Mouse (Mus musculus) heart, adult 2 months (tissue): ENCODE results near the gene Fbxl21. TPM values are rescaled to one million over a fixed set of nuclear protein-coding genes. Genes with fewer than 3 reads are reported as not detected.
A peak's percentile ranks its signal among the peaks of the same experiment; 100 is the strongest.

ENCODE experiments used
- DNase-seq, 2 experiments: peaks; one replicate each; pipeline ENCODE4 v3.0.0; 2021
- H3K27ac ChIP-seq: fragments of 200-600 bp; 2 replicates; pipeline ENCODE4 v1.8.1; 2022
- H3K27me3 ChIP-seq: fragments of 200-500 bp; 2 replicates; pipeline ENCODE4 v1.6.1; 2012; ENCODE audit warnings: mild to moderate bottlenecking, low read length, inconsistent platforms, mixed read lengths; ENCODE audit not compliant: control insufficient read depth, insufficient read depth
- H3K36me3 ChIP-seq: fragments of 200-500 bp; 2 replicates; pipeline ENCODE4 v1.6.1; 2012; ENCODE audit warnings: low read length, inconsistent platforms; ENCODE audit not compliant: control insufficient read depth, insufficient read depth
- H3K4me1 ChIP-seq: fragments of 200-500 bp; 2 replicates; pipeline ENCODE4 v1.6.1; 2011; ENCODE audit warnings: low read length; ENCODE audit not compliant: control insufficient read depth, insufficient read depth
- H3K4me3 ChIP-seq: fragments of 200-600 bp; 2 replicates; pipeline ENCODE4 v1.8.1; 2022
- H3K79me2 ChIP-seq: fragments of 200-500 bp; replicated peaks from 2 replicates; pipeline ENCODE4 v1.6.1; 2012; ENCODE audit warnings: mild to moderate bottlenecking, inconsistent platforms, low read length, moderate library complexity, mixed read lengths; ENCODE audit not compliant: control insufficient read depth, insufficient read depth
- H3K9ac ChIP-seq: fragments of 200-500 bp; 2 replicates; pipeline ENCODE4 v1.6.1; 2012; ENCODE audit warnings: low read depth, mild to moderate bottlenecking, control low read depth, inconsistent platforms, low read length, mixed read lengths
- CTCF ChIP-seq: fragments of 200-600 bp; IDR thresholded peaks from 2 replicates; pipeline ENCODE4 v1.8.1; 2022; ENCODE audit warnings: antibody characterized with exemption, mild to moderate bottlenecking, moderate library complexity
- EP300 ChIP-seq: fragments of 200-500 bp; IDR thresholded peaks from 2 replicates; pipeline ENCODE4 v1.6.1; 2011; ENCODE audit warnings: low read depth, low read length, control low read depth; ENCODE audit not compliant: insufficient read depth
- POLR2A ChIP-seq: fragments of 200-500 bp; IDR thresholded peaks from 2 replicates; pipeline ENCODE4 v1.6.1; 2011; ENCODE audit warnings: mild to moderate bottlenecking, low read depth, low read length, control low read depth; ENCODE audit not compliant: insufficient read depth
- WGBS: fragments of 180-500 bp; shearing (Covaris S2); methylation state at CpG from one replicate; pipeline ENCODE4 v1.1.7; 2018; 5-methylcytosine and 5-hydroxymethylcytosine counted together
- intact Hi-C: fragments of 180-260 bp; cut with DNase I; formaldehyde crosslinking; loops from one replicate; pipeline ENCODE4 v1.15.1; 2025
- polyA plus RNA-seq: library from polyadenylated mRNA; depleted of rRNA; stranded (reverse); fragments of >200 nt; gene quantifications from 2 replicates; pipeline ENCODE4 v1.2.3, GENCODE M21; 2012
- total RNA-seq, 2 experiments: library from RNA; stranded (reverse); gene quantifications; 2 replicates each; pipeline ENCODE4 v1.2.3; 2021

Fbxl21 gene
- total and polyA plus RNA-seq, 3 experiments = 0.31 to 0.97 (median 0.68) TPM

DNA sequence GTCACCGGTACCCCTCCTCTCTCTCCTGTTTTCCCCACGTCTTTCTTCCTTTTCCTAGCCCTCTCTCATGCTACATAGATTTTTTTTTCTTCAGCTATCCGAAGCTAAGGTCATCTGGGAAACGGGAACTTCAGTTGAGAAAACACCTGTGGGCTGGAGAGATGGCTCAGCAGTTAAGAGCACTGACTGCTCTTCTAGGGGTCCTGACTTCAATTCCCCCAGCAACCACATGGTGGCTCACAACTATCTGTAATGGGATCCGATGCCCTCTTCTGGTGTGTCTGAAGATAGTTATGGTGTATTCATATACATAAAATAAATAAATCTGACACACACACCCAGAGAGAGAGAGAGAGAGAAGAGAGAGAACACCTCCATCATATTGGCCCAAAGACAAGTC lies 13.3 kb downstream of the Fbxl21 start:
- intact Hi-C loops = no loop called here
- Histone ChIP-seq H3K79me2 (no peaks in the 10 kb centered on the region), H3K27me3 (no peaks in the 10 kb centered on the region), H3K9ac (no peak overlapping the region), H3K27ac (no peak overlapping the region), H3K4me3 (no peak overlapping the region), H3K36me3 (no peaks in the 10 kb centered on the region), H3K4me1 (no peaks in the 10 kb centered on the region)
- WGBS = 79% methylated on average over 5 of the region's 5 CpGs
- peak in 1 of 2 experiments; percentile 9 for DNase-seq
- no peak for TF ChIP-seq POLR2A
- peak; percentile 34; the same call in 1 of the 2 replicates for TF ChIP-seq CTCF
- TF ChIP-seq EP300 = no peak

DNA sequence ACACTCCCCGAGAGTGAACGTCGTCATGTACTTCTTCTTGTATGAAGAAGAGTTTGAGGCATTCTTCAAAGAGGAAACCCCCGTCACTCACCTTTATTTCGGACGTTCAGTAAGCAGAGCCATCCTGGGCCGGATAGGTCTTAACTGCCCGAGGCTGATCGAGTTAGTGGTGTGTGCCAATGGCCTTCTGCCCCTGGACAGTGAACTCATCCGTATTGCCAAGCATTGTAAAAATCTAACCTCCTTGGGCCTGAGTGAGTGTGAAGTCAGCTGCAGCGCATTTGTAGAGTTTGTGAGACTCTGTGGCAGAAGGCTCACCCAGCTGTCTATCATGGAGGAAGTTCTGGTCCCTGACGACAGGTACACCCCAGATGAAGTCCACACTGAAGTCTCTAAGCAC lies 14.8 kb downstream of the Fbxl21 start:
- Histone ChIP-seq H3K36me3 (no peaks in the 10 kb centered on the region), H3K4me3 (no peak overlapping the region), H3K27me3 (no peaks in the 10 kb centered on the region), H3K4me1 (no peaks in the 10 kb centered on the region), H3K79me2 (no peaks in the 10 kb centered on the region), H3K27ac (no peak overlapping the region), H3K9ac (no peak overlapping the region)
- WGBS = 87% methylated on average over 12 of the region's 12 CpGs
- intact Hi-C loops = no loop called here
- peak in 1 of 2 experiments; percentile 8 for DNase-seq
- TF ChIP-seq CTCF (no peak), POLR2A (no peak), EP300 (no peak)

DNA sequence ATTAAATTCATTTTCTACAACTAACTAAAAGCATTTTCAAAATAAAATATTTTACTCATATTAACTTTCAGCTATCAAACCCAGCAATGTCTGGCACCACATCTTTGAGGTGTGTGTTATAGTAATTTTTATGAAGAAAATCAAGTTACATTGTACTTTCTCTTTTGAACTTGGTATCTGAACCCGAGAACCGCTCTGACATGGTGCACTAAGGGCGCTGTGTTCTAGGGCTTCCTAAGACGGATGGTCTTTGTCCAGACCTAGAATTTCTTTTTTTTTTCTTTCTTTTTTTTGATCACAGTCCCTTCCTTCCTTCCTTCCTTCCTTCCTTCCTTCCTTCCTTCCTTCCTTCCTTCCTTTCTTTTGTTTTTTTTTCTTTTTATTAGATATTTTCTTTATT lies 17.6 kb downstream of the Fbxl21 start:
- WGBS = 93% methylated on average over 4 of the region's 4 CpGs
- H3K4me3 ChIP-seq = no peak overlapping the region
- no peak for TF ChIP-seq POLR2A
- TF ChIP-seq CTCF = peak; percentile 66

DNA sequence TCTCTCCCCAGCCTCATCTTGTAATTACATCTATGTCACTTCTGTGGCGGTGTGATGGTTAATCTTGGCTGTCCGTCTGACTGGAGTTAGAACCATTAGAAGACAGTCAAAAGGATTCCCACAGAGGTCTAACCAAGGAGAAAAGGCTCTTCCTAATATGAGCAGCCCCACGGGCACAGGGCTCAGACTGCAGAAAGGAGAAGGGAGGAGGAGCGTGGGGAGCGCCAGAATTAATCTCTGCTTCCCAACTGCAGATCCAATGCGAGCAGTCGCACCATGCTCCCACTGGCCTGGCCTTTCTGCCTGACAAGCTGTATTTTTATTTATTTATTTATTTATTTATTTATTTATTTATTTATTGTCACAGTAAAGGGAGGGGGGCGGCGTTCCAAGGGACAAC lies 21.5 kb downstream of the Fbxl21 start:
- Histone ChIP-seq H3K4me1 (no peaks in the 10 kb centered on the region), H3K79me2 (no peaks in the 10 kb centered on the region), H3K27me3 (no peaks in the 10 kb centered on the region), H3K4me3 (no peak overlapping the region), H3K27ac (no peak overlapping the region), H3K36me3 (no peaks in the 10 kb centered on the region), H3K9ac (no peak overlapping the region)
- intact Hi-C loops = no loop called here
- TF ChIP-seq CTCF (no peak), POLR2A (no peak), EP300 (no peak)
- 80% methylated on average over 9 of the region's 9 CpGs for WGBS
- DNase-seq = peak in 1 of 2 experiments; percentile 3

More for the DNA sequence above, 17.6 kb downstream of the Fbxl21 start:
- H3K9ac ChIP-seq = no peak overlapping the region
- intact Hi-C loops = no loop called here
- H3K27ac ChIP-seq = no peak overlapping the region
- no peaks in the 10 kb centered on the region for H3K27me3 ChIP-seq
- no peaks in the 10 kb centered on the region for H3K79me2 ChIP-seq
- H3K36me3 ChIP-seq = no peaks in the 10 kb centered on the region
- no peaks in the 10 kb centered on the region for H3K4me1 ChIP-seq
- peak in 1 of 2 experiments; percentile 23 for DNase-seq

DNA sequence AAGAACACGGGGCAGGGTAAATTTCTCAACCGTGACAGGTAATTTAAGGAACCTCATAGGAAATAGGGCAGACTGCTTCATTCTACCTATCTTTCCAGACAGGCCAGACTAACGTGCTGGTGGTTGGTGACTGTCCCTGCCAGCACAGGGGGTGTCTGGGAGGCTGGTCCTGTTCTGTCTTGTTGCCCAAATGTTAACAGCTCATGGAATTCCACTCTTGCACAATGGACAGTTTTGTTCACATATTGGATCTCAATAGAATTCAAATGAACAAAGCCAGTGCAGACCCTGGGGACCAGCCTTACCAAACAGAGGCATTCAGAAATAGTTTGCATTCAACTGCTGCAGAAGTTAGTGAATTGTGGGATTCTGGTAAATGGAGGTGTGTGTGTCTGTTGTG lies 22.7 kb downstream of the Fbxl21 start:
- Histone ChIP-seq H3K27ac (no peak overlapping the region), H3K79me2 (no peaks in the 10 kb centered on the region), H3K9ac (no peak overlapping the region), H3K4me1 (peaks cover 5% of the 10 kb centered on the region), H3K36me3 (no peaks in the 10 kb centered on the region), H3K27me3 (no peaks in the 10 kb centered on the region), H3K4me3 (no peak overlapping the region)
- peak in 1 of 2 experiments; percentile 1 for DNase-seq
- WGBS = 78% methylated on average over 3 of the region's 3 CpGs
- TF ChIP-seq EP300 (no peak), POLR2A (no peak), CTCF (no peak)
- intact Hi-C loops = no loop called here

DNA sequence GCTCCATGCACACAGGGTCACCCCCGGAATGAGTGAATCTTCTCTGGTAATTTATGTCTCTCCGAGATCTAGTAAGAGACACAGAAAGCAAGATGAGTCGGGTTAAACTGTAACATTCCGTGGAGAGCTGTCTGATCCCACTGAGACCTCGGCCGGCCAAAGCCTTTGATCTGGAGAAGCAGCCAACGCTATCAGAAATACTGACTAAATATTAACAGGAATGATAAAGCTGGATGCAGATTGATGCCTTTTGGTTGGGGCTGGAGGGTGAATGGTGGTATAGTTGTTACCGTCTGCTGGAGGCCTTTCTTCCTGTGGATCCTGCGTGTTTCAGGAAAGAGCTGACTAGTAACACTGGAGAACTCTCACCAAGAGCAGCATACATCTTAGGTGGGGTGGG lies 26.1 kb downstream of the Fbxl21 start, which contains the start of gene Lect2:
Gene Lect2 (minus strand): TSS at position 102 of the 400 bp plus-strand sequence.
- peaks cover 5% of the 10 kb centered on the region for H3K4me1 ChIP-seq
- H3K79me2 ChIP-seq = no peaks in the 10 kb centered on the region
- H3K27me3 ChIP-seq = no peaks in the 10 kb centered on the region
- TF ChIP-seq POLR2A (no peak), CTCF (no peak), EP300 (no peak)
- H3K36me3 ChIP-seq = no peaks in the 10 kb centered on the region
- H3K9ac ChIP-seq = no peak within 1 kb of the TSS
- H3K27ac ChIP-seq = no peak within 1 kb of the TSS; the same call in 1 of the 2 replicates
- H3K4me3 ChIP-seq = no peak within 1 kb of the TSS
- 80% methylated on average over 9 of the region's 9 CpGs for whole genome bisulfite sequencing
- DNase-seq = peak in 1 of 2 experiments; percentile 12
- intact Hi-C loops = no loop called here
